ENCODE assay signal across 8 mouse cellular contexts in genomic region chr3:32510375-32511190, GRCm38 (mm10). TPM values are rescaled to one million over a fixed set of nuclear protein-coding genes. Genes with fewer than 3 reads are reported as not detected.
DNase-seq lines count a peak whose midpoint lies in the region; ATAC-seq lines count a peak whose summit lies in the region.

No protein-coding gene starts in this region.

- peak overlapping the region; percentile 84 for H3K4me3 ChIP-seq in hindbrain, embryonic 11.5 days (ENCODE audit: low read depth, low read length)

- no peaks in the 10 kb centered on the region for H3K9me3 ChIP-seq in hindbrain, embryonic 11.5 days (ENCODE audit: control insufficient read depth, low read length)

- H3K27me3 ChIP-seq in hindbrain, embryonic 11.5 days (ENCODE audit: control insufficient read depth, insufficient read depth, low read length), result no peaks in the 10 kb centered on the region

- ATAC-seq in frontal cortex, adult (ENCODE audit: low TSS enrichment), result peak; percentile 88
- ATAC-seq in hindbrain, embryonic 11.5 days (ENCODE audit: low FRiP score), result peak; percentile 93

- 0 out of 2 replicates have a peak, but pooled peaks cover 3% of the 10 kb centered on the region for H3K36me3 ChIP-seq in hindbrain, embryonic 11.5 days (ENCODE audit: control insufficient read depth, insufficient read depth, low read length)

- peak overlapping the region; percentile 63 for H3K27ac ChIP-seq in hindbrain, embryonic 11.5 days (ENCODE audit: low read depth, low read length)

- peak overlapping the region; percentile 77 for H3K4me2 ChIP-seq in hindbrain, embryonic 11.5 days (replicated peaks; ENCODE audit: low read depth, low read length)

- H3K9ac ChIP-seq in hindbrain, embryonic 11.5 days (ENCODE audit: low read depth, low read length), result peak overlapping the region; percentile 88

- H3K4me1 ChIP-seq in hindbrain, embryonic 11.5 days (replicated peaks; ENCODE audit: control insufficient read depth, insufficient read depth, low read length), result peaks cover 2% of the 10 kb centered on the region; the same call in 1 of the 2 replicates

- under 1% methylated on average over 62 of the region's 69 CpGs for WGBS in hindbrain, embryonic 11.5 days

- DNase-seq in MEL-GATA-1-ER (ENCODE audit: extremely low read depth, low read depth), result peak; percentile 51
- peak; percentile 96 for DNase-seq in cerebellum, adult 8-10 months
- DNase-seq in hindbrain, embryonic 11.5 days (ENCODE audit: low spot score), result peak; percentile 99
- peak; percentile 98 for DNase-seq in layer of hippocampus, postnatal 10 days (ENCODE audit: low spot score in 2 of 2)
- peak; percentile 97 for DNase-seq in lung, postnatal 10 days
- DNase-seq in ovary, postnatal 36 days (ENCODE audit: low spot score), result peak; percentile 96
- DNase-seq in thymus, postnatal 25 days, result peak; percentile 95

RNA-seq across cellular contexts. Expression of gene Zfp639, which starts 0.5 kb away (rescaled TPM):
- polyA plus RNA-seq in hindbrain, embryonic 11.5 days (2014; fragmentation: Nextera tagmentation; extraction: Ambion mirVana), result 48.0 and 48.1 TPM in 2 replicates
- 10 to 100 TPM; 34.9 to 39.1 TPM for total RNA-seq in layer of hippocampus, postnatal 10 days (2021)

RNA-seq across cellular contexts. Expression of gene Kcnmb3, which starts 18.6 kb away (rescaled TPM):
- 0.12 TPM in 1 of 2 replicates, not detected in the other for polyA plus RNA-seq in hindbrain, embryonic 11.5 days (2014; fragmentation: Nextera tagmentation; extraction: Ambion mirVana)
- total RNA-seq in layer of hippocampus, postnatal 10 days (2021), result under 1 TPM; 0.69 to 0.76 TPM

RNA-seq across cellular contexts. Expression of gene Mfn1, which starts 18.7 kb away (rescaled TPM):
- 31.0 and 39.5 TPM in 2 replicates for polyA plus RNA-seq in hindbrain, embryonic 11.5 days (2014; fragmentation: Nextera tagmentation; extraction: Ambion mirVana)
- total RNA-seq in layer of hippocampus, postnatal 10 days (2021), result 10 to 100 TPM; 96.3 to 99.0 TPM

Comparison
In these comparisons a context has a peak if more than half of its experiments do, and no peak if none do; other contexts are left out.
1. Peak in every context shown above with its lines: DNase-seq, ATAC-seq, H3K4me3 ChIP-seq and H3K27ac ChIP-seq.